Mouse (Mus musculus) lung, postnatal 4 days (tissue): ENCODE measurements around the gene Chrnd.
A peak's percentile ranks its signal among the peaks of the same experiment; 100 is the strongest.

Experiments
- DNase-seq, 2 experiments: peaks; one replicate each; pipeline ENCODE4 v3.0.0; 2021

The Chrnd gene

DNA sequence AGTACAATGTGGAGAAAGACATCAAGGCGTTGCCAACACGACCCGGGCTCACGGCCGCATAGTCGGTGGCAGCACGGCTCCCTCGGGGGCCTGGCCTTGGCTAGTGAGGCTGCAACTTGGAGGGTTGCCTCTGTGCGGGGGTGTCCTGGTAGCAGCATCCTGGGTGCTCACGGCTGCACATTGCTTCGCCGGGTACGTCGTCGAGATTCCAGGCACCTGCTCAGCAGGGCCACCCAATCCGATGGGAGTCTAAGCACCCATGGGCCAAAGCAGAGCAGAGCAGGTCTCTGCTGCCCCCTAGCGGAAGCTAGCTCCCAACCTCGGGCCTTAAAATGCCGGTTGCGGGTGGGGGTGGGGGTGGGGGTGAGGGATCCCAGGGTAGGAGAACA lies 5.7 kb upstream of the Chrnd start:
- peak; percentile 68 to 79 for DNase-seq

DNA sequence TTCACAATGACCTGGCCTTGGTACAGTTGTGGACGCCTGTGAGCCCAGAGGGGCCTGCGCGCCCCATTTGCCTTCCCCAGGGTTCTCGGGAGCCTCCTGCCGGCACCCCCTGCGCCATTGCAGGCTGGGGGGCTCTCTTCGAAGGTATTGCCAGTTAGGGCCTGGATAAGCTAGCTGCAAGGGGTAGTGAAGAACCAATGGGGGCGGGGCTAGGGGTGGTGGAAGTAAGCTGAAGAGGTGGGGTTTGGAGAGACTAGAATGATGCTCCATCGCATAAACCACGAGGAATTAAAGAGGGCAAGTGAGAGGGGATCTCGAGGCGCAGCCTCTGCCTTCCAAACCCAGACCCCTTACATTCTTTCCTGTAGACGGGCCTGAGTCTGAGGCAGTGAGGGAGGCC lies 4.9 kb upstream of the Chrnd start:
- no peak for DNase-seq

DNA sequence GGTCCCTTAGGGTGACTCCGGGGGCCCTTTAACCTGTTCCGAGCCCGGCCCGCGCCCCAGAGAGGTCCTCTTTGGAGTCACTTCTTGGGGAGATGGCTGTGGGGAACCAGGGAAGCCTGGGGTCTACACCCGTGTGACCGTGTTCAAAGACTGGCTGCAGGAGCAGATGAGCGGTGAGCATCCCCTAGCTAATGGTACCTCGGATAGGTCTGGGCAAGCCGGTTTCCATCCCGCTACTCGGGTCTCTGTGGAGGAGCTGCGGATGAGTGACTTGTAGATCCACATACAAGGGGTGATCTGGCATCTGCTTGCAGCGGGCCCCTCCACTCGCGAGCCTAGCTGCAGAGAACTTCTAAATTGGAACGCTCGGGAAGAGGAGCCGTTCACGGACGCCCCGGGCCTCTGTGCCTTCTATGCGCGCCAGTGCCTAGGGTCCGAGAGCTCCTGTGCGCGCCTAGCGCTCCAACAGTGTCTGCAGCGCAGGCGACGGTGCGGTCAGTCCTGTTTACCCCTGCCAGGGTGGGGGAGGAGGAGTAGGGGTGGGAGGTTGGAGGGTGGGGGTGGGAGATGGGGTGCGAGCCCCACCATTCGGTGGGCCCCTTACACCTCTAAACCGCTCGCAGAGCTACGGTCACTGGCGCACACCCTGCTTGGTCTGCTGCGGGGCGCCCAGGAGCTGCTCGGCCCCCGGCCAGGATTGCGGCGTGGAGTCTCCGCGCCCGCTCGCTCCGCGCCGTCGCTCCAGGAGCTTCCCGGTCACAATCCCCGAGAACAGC lies 4.0 kb upstream of the Chrnd start:
- no peak for DNase-seq

DNA sequence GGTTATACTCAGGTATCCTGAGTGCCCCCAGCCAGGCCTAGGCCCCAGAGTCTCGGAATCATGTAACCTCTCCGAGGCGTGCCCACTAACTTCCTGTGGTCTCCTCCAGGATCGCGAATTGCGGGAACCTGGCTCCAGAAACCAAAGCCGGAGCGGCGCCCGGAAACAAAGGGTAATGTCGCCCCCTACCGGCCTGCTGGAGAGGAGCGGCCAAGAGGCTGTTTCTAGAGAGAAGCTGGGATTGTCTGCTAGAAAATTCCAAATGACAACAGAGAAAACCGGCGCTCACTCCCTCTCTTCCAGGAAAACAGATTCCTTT lies 3.4 kb upstream of the Chrnd start:
- peak; percentile 67 to 80 for DNase-seq

DNA sequence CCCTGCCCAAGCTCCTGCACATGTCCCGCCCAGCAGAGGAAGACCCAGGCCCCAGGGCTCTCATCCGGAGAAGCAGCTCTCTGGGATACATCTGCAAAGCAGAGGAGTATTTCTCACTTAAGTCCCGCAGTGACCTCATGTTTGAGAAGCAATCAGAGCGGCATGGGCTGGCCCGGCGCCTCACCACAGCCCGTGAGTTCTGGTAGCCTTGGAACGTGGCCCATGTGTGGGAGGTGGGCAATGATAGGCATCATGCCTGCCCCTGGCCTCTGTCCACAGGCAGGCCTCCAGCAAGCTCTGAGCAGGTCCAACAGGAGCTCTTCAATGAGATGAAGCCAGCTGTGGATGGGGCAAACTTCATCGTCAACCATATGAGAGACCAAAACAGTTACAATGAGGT lies 6.9 kb downstream of the Chrnd start:
- peak in 1 of 2 experiments; percentile 17 for DNase-seq

DNA sequence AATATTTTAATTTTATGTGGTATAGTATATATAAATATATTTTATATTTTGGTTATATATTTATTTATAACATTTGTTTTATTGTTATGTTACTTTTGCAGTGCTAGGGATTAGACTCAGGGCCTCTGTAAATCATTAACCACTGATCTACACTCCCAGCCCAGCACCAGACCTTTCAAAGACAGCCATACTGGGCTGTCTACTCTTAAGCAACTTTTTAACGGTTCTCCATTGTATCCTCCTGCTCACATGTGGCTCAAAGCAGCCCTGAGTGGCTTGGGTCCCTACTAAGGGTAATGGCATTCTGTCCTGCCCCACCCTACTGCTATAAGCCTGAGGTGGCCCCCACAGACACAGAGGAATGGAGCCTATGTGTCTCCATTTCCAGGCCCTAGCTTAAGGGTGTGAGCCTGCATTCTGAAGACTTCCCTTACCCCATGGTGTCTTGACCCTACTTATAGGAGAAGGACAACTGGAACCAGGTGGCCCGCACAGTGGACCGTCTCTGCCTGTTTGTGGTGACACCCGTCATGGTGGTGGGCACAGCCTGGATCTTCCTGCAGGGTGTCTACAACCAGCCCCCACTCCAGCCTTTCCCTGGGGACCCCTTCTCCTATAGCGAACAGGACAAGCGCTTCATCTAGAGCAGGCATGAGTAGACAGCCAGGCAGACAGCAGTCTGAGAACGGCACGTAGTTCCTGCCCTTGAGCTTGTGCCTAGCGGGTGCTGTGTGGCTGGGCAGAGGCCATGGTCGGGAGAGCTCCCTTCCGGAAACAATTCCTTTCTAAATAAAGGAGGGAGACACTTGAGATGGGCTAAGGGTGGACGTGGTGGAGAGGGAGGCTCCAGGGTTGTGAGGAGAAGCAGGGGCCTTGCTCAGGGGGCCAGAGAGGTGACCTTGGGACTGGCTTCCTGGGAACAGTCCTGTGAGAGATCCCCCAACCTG lies 8.0 kb downstream of the Chrnd start:
- peak in 1 of 2 experiments; percentile 15 for DNase-seq

DNA sequence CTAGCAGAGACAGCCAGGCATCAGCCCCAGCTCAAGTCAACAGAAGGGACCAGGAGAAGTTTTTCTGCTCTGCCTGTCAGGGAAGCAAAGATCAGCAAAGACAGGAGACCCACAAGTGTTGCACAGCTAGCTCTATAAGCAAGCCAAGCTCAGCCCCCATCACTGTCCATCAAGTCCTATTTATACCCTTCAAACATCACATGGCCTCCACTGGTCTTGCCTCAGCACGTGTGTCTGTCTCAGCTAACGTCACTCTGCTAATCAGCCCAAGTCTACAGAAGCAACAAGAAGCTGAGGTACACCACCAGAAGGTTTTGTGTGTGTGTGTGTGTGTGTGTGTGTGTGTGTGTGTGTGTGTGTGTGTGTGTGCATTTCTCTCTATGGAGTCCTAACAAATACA lies 10.4 kb downstream of the Chrnd start:
- DNase-seq: no peak

DNA sequence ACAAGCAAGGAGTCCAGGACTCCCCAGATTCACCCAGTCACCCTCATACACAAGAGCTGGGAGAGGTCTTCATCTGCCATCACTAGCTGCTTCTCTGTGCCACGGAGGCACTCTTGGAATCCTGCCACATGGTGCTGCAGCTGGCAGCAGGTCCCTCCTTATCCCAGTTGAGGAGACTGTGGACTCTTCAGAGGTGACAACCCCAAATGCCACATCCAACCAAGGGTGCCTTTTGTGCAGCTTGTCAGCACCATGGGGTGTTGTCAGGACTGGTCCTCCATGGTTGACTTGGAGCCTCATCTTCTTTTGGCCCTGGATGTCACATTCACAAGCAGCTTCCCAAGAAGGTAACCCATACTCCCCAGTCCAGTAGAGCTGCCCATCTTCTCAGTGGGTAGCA lies 11.4 kb downstream of the Chrnd start:
- no peak for DNase-seq

DNA sequence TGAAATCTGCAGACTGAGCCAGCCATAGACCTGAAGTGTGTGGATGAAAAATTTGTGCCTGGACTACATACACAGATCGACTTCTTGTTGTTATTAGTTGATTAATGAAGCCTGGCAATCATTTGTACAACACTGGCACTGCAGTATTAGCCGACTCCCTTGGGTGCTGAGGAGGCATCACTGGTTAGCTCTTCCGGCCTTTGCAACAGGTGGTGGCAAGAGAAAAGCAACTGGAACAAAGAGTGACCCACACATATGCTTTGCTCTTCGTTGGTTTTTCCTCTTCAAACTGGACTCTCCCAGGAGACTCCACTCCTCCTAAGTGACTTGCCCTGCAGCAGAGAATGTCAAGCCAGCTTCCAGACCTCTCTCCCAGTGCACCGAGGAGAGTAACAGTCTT lies 13.4 kb downstream of the Chrnd start:
- DNase-seq: no peak

DNA sequence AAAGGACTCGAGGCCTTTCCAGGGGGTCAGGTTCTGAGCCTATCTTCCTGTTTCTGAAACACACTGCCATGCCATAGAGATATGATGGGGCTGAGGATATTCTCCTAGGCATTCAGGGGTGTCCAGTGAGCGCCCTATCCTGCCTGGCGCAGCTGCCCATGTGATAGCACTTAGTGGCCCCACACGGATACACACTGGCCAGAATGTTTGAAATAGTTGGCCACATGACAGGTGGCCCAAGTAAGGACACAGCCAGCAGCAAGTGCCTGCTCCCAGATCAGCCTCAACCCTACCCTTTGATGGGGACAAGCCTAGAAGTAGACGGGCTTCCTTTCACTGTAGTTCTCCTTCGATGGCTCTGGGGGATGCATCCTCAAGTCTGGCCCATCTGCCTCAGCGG lies 14.1 kb downstream of the Chrnd start, which contains the start of gene Chrng:
Gene Chrng (plus strand): TSS at position 193 of the 400 bp plus-strand sequence.
- no peak for DNase-seq

DNA sequence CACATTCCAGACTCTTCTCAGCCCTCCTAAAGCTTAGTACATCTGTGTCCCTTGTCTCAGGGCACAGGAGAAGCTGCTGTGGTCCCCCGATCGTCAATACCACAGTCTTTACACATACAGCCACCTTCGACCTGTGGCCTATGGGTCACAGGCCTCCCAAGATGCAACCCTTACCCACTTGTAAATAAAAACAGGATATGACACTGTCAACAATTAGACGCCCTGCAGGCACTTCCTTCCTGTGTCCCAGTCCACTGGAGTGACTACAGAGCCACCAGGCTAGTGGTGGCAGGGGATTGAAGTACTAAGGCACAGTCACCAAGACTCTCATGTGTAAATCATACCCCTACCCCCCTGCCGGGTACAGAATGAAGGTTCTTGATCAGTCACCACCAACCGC lies 14.6 kb downstream of the Chrnd start:
- no peak for DNase-seq

DNA sequence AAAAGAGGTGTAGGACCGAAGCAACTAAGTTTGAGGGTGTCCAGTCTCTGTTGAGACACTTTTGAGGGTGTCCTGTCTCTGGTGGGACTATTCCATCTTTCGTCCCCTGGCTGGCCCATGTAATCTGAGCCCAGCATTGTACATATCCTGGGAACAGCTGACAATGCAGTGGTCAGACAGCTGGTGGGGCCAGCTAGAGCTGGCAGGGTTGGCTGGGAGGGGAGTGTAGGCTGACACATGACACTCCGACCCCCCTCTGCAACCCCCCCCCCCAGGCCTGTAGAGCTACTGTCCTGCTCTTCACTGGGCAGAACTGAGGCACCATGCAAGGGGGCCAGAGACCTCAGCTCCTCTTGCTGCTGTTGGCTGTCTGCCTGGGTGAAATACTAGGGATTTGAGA lies 15.1 kb downstream of the Chrnd start:
- peak in 1 of 2 experiments; percentile 55 for DNase-seq

DNA sequence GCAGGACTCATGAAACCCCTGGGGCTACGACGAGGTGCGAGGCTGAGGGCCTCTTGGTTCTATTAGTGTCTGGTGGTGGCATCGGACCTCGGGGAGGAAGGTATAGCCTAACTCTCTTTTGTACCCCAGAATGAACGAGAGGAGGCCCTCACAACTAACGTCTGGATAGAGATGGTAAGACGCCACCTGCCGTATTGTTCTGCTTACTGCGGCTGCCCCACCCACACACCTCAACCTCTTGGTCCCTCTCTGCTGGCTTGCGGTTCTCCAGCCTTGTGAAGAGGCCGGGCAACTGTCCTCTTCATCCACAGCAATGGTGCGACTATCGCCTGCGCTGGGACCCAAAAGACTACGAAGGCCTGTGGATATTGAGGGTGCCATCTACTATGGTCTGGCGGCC lies 15.9 kb downstream of the Chrnd start:
- DNase-seq: peak in 1 of 2 experiments; percentile 27

DNA sequence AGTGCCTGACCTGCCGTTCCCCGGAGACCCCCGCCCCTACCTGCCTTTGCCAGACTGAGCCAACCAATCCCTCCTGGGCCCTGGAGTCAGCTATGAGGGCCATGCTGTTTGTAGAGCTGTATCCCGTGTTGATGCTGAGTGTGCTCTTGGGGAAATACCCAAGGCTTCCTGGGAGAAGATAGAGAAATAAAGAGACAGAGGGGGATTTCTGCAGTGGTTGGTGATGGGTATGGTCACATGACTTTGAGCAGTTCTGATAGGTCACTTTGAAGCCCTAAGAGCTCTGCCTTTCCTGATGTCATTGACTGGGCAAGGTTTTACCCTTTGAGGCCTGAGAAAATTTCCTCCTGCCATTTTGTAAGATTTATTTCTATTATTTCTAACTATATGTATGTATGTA lies 21.0 kb downstream of the Chrnd start:
- DNase-seq: no peak

DNA sequence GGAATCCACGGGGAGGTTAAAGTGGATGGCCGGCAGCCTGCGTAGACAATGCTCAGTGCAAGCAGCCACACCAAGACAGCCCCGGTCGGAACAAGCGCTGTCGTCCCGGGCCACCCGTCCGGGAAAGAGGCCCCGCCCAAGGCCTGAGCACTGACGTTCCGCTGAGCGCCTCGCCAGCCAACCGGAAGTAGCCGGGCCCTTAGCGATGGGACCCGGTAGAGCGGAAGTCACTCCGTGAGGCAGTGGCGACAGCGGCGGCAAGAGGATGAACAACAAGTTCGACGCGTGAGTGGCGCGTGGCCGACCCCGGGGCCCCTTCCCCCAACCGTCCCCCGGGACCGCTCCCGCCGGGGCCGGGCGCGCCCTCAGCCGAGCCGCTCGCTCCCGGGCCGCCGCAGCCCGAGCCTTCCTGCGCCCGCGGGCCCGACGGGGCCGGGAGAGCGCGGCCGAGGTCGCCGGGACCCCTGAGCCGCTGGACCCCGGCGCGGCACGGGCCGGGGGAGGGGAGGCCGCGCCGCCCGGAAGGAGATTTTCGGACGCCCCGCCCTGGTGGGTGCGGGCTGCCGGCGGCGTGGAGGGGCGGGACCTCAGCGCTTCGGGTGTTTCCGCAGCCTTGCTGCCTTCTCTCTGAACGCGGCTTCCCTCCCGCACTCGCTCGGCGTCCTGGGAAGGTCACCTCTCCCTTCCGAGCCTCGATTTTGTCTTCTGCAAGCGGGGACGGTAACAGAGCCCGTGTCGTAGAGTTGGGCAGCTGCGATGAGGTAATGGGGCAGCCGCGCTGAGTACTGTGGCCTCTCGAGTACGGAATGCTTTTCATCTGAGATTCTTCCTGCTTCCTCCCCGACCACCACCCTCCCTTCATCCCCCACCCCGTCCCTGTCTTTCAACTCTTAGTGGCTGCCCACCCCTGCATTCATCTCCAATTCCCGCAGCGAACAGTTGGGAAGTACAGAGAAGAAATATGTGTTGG lies 23.6 kb downstream of the Chrnd start, which contains the start of gene Eif4e2:
Gene Eif4e2 (plus strand): TSS at position 180 of the 970 bp plus-strand sequence.
- peak; percentile 97 to 98 for DNase-seq

DNA sequence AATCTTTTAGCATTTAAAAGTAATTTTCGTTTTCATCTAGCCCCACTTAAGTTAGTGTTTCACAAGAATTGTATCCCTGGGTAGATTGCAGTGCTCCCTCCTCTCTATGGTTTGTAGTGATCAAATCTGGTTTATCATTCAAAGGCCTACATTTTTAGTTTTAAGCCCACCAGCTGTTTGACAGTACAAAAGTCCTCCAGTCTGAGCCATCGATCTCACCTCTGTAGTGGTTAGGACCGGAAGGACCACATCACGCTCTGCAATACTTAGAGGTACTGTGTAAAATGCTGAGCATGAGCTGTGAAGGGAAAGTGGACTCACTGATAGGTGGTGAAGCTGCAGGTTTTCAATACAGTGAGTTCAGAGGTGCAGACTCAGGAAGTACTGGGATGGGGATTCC lies 24.3 kb downstream of the Chrnd start:
- DNase-seq: no peak

DNA sequence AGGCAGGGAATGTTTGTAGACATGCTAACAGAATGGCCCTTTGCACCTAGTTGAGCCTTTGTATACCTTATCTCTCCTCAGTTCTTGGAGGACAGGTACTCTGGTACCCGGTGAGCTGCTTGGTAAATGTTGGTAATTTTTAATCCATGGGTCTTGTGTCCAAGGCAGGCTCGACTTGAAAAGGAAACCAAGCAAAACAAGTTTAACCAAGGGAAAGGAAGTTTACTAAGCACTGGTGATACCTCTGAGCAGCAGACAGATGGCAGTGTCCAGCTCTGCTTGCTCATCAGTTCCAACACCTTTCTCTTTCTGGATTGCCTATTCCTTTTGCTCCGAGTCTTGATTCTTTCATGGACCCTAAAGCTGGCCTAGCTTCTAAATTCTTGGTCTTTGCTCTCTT lies 27.5 kb downstream of the Chrnd start:
- DNase-seq: no peak

DNA sequence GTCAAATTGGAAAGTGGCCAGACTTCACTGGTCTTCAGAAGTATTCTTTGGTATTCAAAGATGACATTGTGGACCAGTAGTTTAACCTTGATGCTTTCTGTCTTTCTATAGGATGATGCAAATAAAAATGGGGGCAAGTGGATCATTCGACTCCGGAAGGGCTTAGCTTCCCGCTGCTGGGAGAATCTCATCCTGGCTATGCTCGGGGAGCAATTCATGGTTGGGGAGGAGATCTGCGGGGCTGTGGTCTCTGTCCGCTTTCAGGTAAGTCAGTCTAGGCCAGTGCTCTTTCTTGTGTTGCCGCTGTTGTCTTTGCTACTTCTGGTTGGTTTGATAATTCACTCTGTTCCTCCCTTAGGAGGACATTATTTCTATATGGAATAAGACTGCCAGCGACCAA lies 35.3 kb downstream of the Chrnd start:
- DNase-seq: no peak

DNA sequence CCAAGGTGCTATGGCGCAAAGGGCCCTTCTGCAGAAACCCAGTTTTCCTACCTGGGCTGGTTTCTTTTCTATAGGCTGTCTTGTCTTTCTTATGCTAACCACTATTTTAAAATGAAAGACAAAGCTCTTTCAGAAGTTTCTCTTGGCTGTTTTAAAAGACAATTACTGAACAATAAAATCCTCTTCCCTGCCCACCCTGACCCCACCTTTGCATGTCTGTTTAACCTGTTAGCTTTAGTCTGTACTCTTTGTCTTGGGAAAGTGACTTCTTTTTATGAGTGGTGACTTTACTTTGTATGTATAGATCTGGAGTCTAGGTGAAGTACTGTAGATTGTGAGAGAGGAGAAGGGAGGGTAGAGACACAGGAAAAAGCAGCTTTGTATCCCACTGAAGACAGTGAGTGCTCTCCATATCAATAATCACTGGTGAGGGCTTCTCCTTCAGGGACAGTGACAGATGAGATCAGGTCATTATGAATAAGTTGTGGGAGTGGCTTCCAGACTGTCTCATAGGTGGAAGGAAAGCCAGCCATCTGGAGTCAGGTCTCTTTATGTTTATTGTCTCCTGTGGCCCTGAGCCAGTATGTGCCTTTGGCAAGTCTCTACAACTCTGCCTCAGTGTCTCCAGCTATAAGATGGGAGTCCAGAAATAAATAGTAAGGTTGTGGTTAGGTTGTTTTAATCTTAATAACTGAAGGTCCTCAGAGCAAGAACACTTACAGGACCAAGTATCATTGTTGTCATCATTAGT lies 36.2 kb downstream of the Chrnd start:
- DNase-seq: no peak

DNA sequence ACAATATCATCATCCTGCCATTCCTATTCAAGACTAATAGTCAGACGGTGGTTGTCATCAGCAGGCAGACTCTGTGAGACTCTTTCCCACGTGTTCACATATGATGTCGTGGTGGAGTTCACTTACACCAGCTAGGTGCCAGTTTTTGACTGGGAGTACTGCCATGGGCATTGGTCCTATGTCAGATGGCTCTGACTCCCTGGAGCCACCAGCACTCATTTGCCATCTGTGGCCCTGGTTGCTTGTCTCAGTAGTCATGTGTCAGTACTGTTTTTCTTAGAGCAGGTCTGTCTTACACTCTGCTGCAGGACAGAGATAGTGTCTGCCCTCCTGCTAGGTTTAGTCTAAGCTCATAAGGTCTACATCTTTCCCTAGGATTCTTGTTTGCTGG lies 36.7 kb downstream of the Chrnd start:
- no peak for DNase-seq

DNA sequence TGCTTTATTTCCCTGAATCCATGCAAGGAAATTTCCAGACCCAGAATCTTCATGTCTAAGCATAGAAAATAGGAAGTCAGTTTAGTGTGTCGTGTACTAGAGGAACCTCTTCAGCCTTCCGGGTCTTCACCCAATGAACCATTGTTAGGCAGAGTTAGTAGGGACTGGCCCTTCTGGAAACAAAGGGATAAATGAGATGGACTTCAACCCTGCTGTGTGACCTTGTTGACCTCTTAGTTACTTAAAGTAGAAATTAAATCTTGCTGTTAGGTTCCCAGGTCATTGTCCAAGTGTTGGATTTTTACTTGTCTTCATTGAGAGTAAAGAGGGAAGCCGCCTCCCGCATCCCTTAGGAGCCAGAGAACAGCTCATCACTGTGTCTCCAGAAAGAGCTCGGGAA lies 40.2 kb downstream of the Chrnd start:
- DNase-seq: no peak

DNA sequence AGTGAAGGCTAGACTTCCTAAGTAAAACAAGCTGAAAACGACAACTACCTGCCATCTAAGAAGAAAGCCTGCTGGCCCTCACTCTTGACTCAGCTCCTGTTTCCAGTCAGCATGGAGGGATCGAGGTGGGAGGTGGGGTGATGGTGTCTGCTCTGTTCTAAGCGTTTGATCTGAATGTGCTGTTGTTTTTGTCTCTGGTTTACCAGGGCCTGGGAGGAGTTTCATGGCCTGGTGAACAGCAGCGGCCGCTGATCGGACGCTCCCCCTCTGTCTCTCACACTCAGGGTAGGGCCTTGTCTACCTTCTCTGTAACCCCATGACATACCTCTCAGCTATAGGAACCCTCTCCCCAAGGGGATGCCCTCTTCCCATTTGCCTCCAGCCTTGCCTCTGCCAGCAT lies 41.8 kb downstream of the Chrnd start:
- DNase-seq: no peak
